Mouse (Mus musculus): ENCODE data around the gene Tent2. TPM values are rescaled to one million over a fixed set of nuclear protein-coding genes. Genes with fewer than 3 reads are reported as not detected.

Gene Tent2
- polyA plus RNA-seq, 2 experiments = 23.3 to 35.8 TPM

DNA sequence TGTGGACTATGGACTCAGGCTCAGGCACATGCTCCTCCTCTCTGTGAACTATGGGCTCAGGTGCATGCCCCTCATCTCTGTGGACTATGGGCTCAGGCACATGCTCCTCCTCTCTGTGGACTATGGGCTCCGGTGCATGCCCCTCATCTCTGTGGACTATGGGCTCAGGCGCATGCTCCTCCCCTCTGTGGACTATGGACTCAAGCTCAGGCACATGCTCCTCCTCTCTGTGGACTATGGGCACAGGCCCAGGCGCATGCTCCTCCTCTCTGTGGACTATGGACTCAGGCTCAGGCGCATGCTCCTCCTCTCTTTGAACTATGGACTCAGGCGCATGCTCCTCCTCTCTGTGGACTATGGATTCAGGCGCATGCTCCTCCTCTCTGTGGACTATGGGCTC, 95.5 kb downstream of the Tent2 start:
- DNase-seq (ENCODE audit: low read depth in 3 of 3, low spot score in 3 of 3) (no peak), ATAC-seq (ENCODE audit: insufficient read depth) (no peak)
- TF ChIP-seq EP300 (IDR thresholded peaks at IDR 0.05; ENCODE audit: low read depth) = no peak
- TF ChIP-seq CTCF (IDR thresholded peaks at IDR 0.05; ENCODE audit: low read depth) = no peak
- 69% methylated on average over 6 of the region's 6 CpGs for WGBS (ENCODE audit: insufficient replicate concordance)
- Histone ChIP-seq H3K9me3 (ENCODE audit: control insufficient read depth, low read length) (no peaks in the 10 kb centered on the region), H3K4me3 (ENCODE audit: insufficient read depth in 1 of 2, low read depth in 2 of 2, low read length in 2 of 2) (no peak overlapping the region), H3K4me1 (replicated peaks; ENCODE audit: control insufficient read depth in 2 of 2, insufficient read depth in 2 of 2, low read length in 1 of 2) (peaks cover 0 to 9% of the 10 kb centered on the region in 2 experiments; a peak in 1 of 4 replicates), H3K36me3 (replicated peaks; ENCODE audit: control insufficient read depth, insufficient read depth, low read depth) (no peaks in the 10 kb centered on the region), H3K9ac (replicated peaks) (no peak overlapping the region), H3K27me3 (ENCODE audit: control insufficient read depth, insufficient read depth, low read length) (no peaks in the 10 kb centered on the region), H3K27ac (no peak overlapping the region), H3K4me2 (ENCODE audit: low read depth) (no peak overlapping the region)

Other genes with a start within 250 kb of the Tent2 start
- 0.01 TPM in 2 replicates for gene Cmya5, start 47.7 kb downstream of the Tent2 start, polyA plus RNA-seq (2012; rRNA removed)
- gene Cmya5, start 47.7 kb downstream of the Tent2 start, polyA plus RNA-seq (2014; fragmentation: Nextera tagmentation; extraction: Ambion mirVana) = 0.01 TPM in 1 of 2 replicates, not detected in the other
- 2.6 and 3.7 TPM in 2 replicates for gene Homer1, start 107.2 kb upstream of the Tent2 start, polyA plus RNA-seq (2012; rRNA removed)
- 3.0 TPM in 2 replicates for gene Homer1, start 107.2 kb upstream of the Tent2 start, polyA plus RNA-seq (2014; fragmentation: Nextera tagmentation; extraction: Ambion mirVana)

Data from liver, embryonic 14.5 days (tissue).